Mouse (Mus musculus) myocyte (in vitro differentiated cells): ENCODE measurements around the gene Zic1. TPM values are rescaled to one million over a fixed set of nuclear protein-coding genes. Genes with fewer than 3 reads are reported as not detected.

ENCODE experiments used
- H3K27me3 ChIP-seq: one replicate; pipeline ENCODE4 v1.6.1; 2011; ENCODE audit not compliant: control insufficient read depth, insufficient read depth, insufficient read length
- H3K36me3 ChIP-seq: one replicate; pipeline ENCODE4 v1.6.1; 2011; ENCODE audit not compliant: control insufficient read depth, insufficient read depth
- H3K4me2 ChIP-seq: one replicate; pipeline ENCODE4 v1.6.1; 2011; ENCODE audit warnings: low read depth, control low read depth
- H3K4me3 ChIP-seq: one replicate; pipeline ENCODE4 v1.5.1; 2011; ENCODE audit warnings: mild to moderate bottlenecking, control low read depth, moderate library complexity
- H3K79me2 ChIP-seq: one replicate; pipeline ENCODE4 v1.6.1; 2011; ENCODE audit not compliant: control insufficient read depth, insufficient read depth
- H3ac ChIP-seq: one replicate; pipeline ENCODE4 v1.6.1; 2011; ENCODE audit not compliant: control insufficient read depth, insufficient read length
- CEBPB ChIP-seq: IDR thresholded peaks from 2 replicates; pipeline ENCODE4 v1.6.1; 2011; ENCODE audit warnings: mild to moderate bottlenecking, moderate library complexity; ENCODE audit not compliant: poor library complexity, insufficient read depth, severe bottlenecking
- E2F4 ChIP-seq: IDR thresholded peaks from one replicate; pipeline ENCODE4 v1.6.1; 2011; ENCODE audit warnings: mild to moderate bottlenecking, control low read depth, moderate library complexity; ENCODE audit not compliant: insufficient read depth
- MAX ChIP-seq: IDR thresholded peaks from one replicate; pipeline ENCODE4 v1.6.1; 2011; ENCODE audit warnings: low read depth, mild to moderate bottlenecking, control low read depth
- MYOD1 ChIP-seq, 3 experiments: IDR thresholded peaks; one replicate each; pipeline ENCODE4 v1.6.1; 2011; ENCODE audit warnings: control low read depth in 2 of 3, low read depth in 2 of 3, mild to moderate bottlenecking in 2 of 3, moderate library complexity in 1 of 3; ENCODE audit not compliant: insufficient read length in 2 of 3, control insufficient read depth in 1 of 3
- MYOG ChIP-seq, 3 experiments: IDR thresholded peaks; one replicate each; pipeline ENCODE4 v1.6.1; 2011; ENCODE audit warnings: control low read depth in 2 of 3, low read depth in 2 of 3, mild to moderate bottlenecking in 2 of 3; ENCODE audit not compliant: insufficient read length in 2 of 3, control insufficient read depth in 1 of 3, insufficient read depth in 1 of 3
- POLR2A ChIP-seq: IDR thresholded peaks from one replicate; pipeline ENCODE4 v1.6.1; 2011; ENCODE audit warnings: low read depth, mild to moderate bottlenecking, control low read depth, moderate library complexity; ENCODE audit not compliant: insufficient read length
- POLR2AphosphoS2 ChIP-seq: IDR thresholded peaks from one replicate; pipeline ENCODE4 v1.6.1; 2011; ENCODE audit warnings: low read depth, control low read depth; ENCODE audit not compliant: insufficient read length
- REST ChIP-seq: IDR thresholded peaks from one replicate; pipeline ENCODE4 v1.6.1; 2011; ENCODE audit warnings: mild to moderate bottlenecking, control low read depth, moderate library complexity; ENCODE audit not compliant: insufficient read depth, insufficient read length
- SRF ChIP-seq: IDR thresholded peaks from one replicate; pipeline ENCODE4 v1.6.1; 2011; ENCODE audit warnings: low read depth; ENCODE audit not compliant: control insufficient read depth, insufficient read length
- TCF12 ChIP-seq: IDR thresholded peaks from one replicate; pipeline ENCODE4 v1.6.1; 2011; ENCODE audit warnings: mild to moderate bottlenecking, control low read depth; ENCODE audit not compliant: poor library complexity, insufficient read depth, severe bottlenecking
- TCF3 ChIP-seq: IDR thresholded peaks from one replicate; pipeline ENCODE4 v1.6.1; 2011; ENCODE audit warnings: low read depth, control low read depth; ENCODE audit not compliant: insufficient read length
- USF1 ChIP-seq: IDR thresholded peaks from one replicate; pipeline ENCODE4 v1.6.1; 2011; ENCODE audit warnings: low read depth, mild to moderate bottlenecking, control low read depth, moderate library complexity
- polyA plus RNA-seq: library from polyadenylated mRNA; unstranded; fragments of >200 nt; fragmentation: generic; extraction: Trizol; gene quantifications from one replicate; pipeline ENCODE4 v1.2.1, GENCODE M21; 2012; ENCODE audit warnings: missing spikeins

The Zic1 gene
- polyA plus RNA-seq, 1 experiment: 5.4 TPM

GRCm38 (mm10) chr9:91360151-91361032 lies 5.2 kb downstream of the Zic1 start:
- H3K36me3 ChIP-seq: no peaks in the 10 kb centered on the region
- H3K4me2 ChIP-seq: no peak overlapping the region
- H3K27me3 ChIP-seq: no peaks in the 10 kb centered on the region
- no peak overlapping the region for H3ac ChIP-seq
- TF ChIP-seq MYOD1 (IDR thresholded peaks at IDR 0.05; ENCODE audit: control insufficient read depth in 1 of 3, insufficient read length in 2 of 3, low read depth in 2 of 3) (no peak), E2F4 (no peak), POLR2A (no peak), SRF (no peak), TCF3 (no peak), POLR2AphosphoS2 (no peak), USF1 (no peak), REST (no peak), MYOG (IDR thresholded peaks at IDR 0.05; ENCODE audit: control insufficient read depth in 1 of 3, insufficient read depth in 1 of 3, insufficient read length in 2 of 3, low read depth in 2 of 3) (no peak), CEBPB (no peak), TCF12 (no peak), MAX (no peak)
- H3K79me2 ChIP-seq: peaks cover 16% of the 10 kb centered on the region
- H3K4me3 ChIP-seq: no peak overlapping the region

GRCm38 (mm10) chr9:91358851-91359687 lies 6.5 kb downstream of the Zic1 start:
- Histone ChIP-seq H3K79me2 (peaks cover 16% of the 10 kb centered on the region), H3K4me3 (no peak overlapping the region), H3K36me3 (no peaks in the 10 kb centered on the region), H3ac (no peak overlapping the region), H3K4me2 (no peak overlapping the region), H3K27me3 (no peaks in the 10 kb centered on the region)
- TF ChIP-seq MYOG (IDR thresholded peaks at IDR 0.05; ENCODE audit: control insufficient read depth in 1 of 3, insufficient read depth in 1 of 3, insufficient read length in 2 of 3, low read depth in 2 of 3) (no peak), POLR2AphosphoS2 (no peak), MAX (no peak), TCF3 (no peak), MYOD1 (IDR thresholded peaks at IDR 0.05; ENCODE audit: control insufficient read depth in 1 of 3, insufficient read length in 2 of 3, low read depth in 2 of 3) (no peak), E2F4 (no peak)

GRCm38 (mm10) chr9:91357321-91357720 lies 8.3 kb downstream of the Zic1 start:
- H3K36me3 ChIP-seq: no peaks in the 10 kb centered on the region
- no peak overlapping the region for H3K4me2 ChIP-seq
- H3K27me3 ChIP-seq: no peaks in the 10 kb centered on the region
- H3K4me3 ChIP-seq: no peak overlapping the region
- H3ac ChIP-seq: no peak overlapping the region
- TF ChIP-seq POLR2A (no peak), MYOG (IDR thresholded peaks at IDR 0.05; ENCODE audit: control insufficient read depth in 1 of 3, insufficient read depth in 1 of 3, insufficient read length in 2 of 3, low read depth in 2 of 3) (no peak), SRF (no peak), POLR2AphosphoS2 (no peak), CEBPB (no peak), MYOD1 (IDR thresholded peaks at IDR 0.05; ENCODE audit: control insufficient read depth in 1 of 3, insufficient read length in 2 of 3, low read depth in 2 of 3) (no peak), REST (no peak), USF1 (no peak), TCF12 (no peak), MAX (no peak), TCF3 (no peak), E2F4 (no peak)
- no peaks in the 10 kb centered on the region for H3K79me2 ChIP-seq

- Histone ChIP-seq H3K36me3 (no peaks in the 10 kb centered on the region), H3K4me3 (peak overlapping the region; percentile 5), H3K4me2 (no peak overlapping the region), H3ac (no peak overlapping the region), H3K27me3 (no peaks in the 10 kb centered on the region), H3K79me2 (no peaks in the 10 kb centered on the region)
- TF ChIP-seq POLR2AphosphoS2: no peak
- TF ChIP-seq REST: no peak
- TF ChIP-seq USF1: no peak
- TF ChIP-seq POLR2A: no peak
- no peak for TF ChIP-seq TCF12
- TF ChIP-seq MYOD1 (IDR thresholded peaks at IDR 0.05; ENCODE audit: control insufficient read depth in 1 of 3, insufficient read length in 2 of 3, low read depth in 2 of 3): no peak
- TF ChIP-seq TCF3: no peak
- no peak for TF ChIP-seq CEBPB
- no peak for TF ChIP-seq MYOG (IDR thresholded peaks at IDR 0.05; ENCODE audit: control insufficient read depth in 1 of 3, insufficient read depth in 1 of 3, insufficient read length in 2 of 3, low read depth in 2 of 3)
- TF ChIP-seq MAX: no peak
- no peak for TF ChIP-seq SRF
- TF ChIP-seq E2F4: no peak
Measured at GRCm38 (mm10) chr9:91356353-91356740, 9.3 kb downstream of the Zic1 start.
